Mouse (Mus musculus): ENCODE measurements around the gene Noa1.
A peak's percentile ranks its signal among the peaks of the same experiment; 100 is the strongest.

Noa1 gene

DNA sequence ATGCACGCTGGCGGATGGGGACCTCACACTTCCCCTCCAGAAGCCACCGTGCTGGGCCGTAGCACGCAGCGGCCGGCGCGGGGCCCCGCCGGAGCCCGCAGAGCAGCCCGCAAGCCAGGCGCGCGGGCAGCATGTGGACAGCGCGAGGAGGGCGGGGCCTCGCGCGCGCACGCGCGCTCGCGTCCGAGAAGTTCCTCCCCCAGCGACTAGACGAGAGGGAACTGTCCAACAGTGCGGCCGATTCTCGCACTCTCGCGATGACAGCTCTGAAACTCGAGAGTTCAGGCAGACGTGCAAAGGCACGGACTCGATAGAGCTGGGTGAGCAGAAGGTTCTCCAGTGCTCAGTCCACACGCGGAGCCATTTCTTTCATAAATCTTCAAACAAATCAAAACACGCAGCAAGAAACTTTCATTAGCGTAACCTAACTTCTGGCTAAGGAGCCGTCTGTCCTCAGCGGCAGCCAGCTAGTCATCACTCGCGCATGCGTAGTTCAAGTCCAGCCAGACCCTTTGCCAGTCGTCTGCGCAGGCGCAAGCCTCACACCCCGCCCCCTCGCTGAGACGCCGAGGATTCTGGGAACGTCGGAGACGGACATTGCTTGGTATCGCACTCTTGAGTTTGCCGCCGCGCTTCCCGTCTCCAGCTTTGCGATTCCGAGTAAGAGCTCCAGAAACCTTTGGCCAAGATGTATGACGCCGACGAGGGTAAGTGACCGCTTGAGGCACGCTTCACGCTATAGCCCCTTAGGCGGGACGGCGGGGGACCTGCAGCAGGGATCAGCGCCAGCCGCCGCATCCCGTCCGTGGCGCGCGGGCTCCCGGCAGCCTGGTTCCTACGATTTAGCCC is at the start of gene Noa1, which contains the start of gene Polr2b:
Noa1 (minus strand) TSS at position 161 of the 849 bp plus-strand sequence.
Polr2b (plus strand) TSS at position 224 of the 849 bp plus-strand sequence.
- peak; percentile 98 for DNase-seq

DNA sequence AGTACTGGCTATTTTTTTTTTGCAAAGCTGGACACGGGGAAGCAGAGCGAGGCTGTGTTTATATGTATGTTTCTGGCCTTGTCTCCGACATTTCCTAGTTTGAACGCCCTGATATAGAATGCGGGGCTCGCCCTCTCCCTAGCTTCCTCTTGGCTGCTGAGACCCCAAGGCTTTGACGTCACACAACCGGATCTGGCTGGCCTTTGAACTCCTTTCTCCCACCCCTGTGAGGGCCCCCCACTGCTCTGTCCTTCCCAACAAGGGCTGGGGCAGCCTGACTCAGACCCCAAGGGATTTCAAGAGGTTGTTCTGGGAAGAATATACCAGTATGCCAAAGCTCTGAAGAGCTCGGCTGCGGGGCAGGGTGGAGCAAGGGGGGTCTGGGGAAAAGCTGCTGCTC is 48.5 kb upstream of the Noa1 start:
- peak; percentile 78 for DNase-seq

DNA sequence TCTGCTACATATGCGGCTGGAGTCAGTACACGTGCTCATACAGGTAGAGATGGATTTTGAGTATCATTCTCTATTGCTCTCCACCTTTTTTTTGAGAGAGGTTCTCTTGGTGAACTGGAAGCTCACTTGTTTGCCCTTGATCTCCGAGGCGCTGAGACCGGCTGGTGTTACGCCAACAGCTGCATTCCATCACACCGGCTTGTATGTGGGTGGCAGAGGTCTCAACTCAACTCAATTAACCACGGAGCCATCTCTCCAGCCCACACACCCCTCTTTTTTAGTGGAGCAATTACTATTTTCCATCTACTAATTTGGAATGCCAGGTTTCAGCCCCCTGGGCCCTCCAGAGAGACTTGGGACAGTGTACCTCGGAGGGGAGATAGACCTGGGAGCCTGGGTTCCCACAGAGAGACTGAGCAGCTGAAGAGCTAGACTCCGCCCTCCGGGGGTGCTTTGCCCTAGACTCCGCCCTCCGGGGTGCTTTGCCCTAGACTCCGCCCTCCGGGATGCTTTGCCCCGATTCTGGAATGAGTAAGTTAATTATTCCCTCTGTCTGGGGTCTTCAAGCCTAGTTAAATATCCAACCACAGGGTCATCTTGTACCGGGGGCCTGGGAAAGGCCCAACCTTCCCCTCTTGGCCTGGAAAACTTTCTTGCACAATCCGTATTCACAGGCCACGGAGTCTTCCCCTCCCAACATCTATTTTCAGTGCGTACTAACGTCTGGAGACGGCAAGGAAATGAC is 47.7 kb upstream of the Noa1 start:
- peak; percentile 82 for DNase-seq

DNA sequence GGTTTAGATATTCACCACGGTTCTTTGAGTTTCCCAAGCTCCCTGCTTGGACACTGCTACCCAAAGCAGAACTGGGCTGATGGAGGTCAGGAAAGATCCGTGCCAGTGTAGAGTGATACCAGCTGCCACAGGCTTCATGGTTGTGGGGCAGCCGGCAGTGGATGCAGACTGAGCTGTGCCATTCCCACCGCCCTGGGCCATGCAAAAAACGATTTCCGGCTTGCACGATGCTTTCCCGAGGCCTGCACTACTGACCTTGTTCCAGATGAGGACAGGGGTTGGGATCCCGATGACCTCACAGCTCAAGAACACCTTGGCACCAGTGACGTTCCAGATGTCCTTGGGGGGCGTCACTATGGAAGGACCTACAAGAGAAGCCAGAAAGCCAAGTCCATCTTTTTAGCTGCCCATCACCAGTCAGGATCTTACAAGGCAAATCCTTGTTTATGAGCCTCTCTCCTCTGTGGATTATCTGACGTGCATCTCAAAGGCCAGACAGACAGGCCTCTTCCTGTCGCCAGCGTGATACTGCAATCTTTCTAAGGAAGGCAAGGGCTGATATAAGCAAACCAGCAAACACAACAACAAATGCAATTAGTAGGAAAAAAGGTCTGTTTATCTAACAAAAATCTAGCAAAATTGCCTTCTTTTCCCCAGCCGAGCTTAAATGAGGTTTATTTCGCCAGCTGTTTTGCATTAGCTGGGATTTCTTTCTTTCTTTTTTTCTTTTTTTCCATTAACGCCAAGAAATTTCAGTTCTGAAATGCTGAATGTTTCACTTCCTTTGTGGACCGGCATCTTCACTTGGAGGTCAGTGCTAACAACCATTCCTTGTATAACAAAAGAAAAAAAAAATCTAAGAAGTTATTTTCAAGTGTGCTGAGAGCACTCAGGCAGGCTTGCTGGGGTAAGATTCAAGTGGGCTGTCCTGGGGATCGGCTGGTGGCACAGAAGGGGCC is 45.7 kb upstream of the Noa1 start:
- peak; percentile 26 for DNase-seq

DNA sequence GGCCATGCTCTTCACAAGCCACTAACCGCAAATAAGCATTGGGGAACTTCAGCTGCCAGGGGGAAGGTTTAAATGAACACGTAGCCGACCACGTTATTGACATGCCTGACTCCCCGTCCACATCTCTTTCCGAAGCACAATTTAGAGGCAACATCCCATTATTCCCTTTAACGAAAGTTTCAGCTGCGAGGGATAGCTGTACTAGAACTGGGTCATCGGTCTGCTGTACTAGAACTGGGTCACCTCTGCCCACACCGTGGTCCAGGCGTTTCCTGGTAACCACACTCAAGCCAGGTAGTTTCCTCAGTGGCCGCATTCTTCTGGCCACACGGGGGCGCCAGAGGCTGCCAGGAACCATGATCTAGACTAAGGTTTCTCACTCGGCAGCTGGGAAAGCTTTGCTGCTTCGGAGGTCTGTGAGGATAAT is 44.5 kb upstream of the Noa1 start:
- peak; percentile 92 for DNase-seq

DNA sequence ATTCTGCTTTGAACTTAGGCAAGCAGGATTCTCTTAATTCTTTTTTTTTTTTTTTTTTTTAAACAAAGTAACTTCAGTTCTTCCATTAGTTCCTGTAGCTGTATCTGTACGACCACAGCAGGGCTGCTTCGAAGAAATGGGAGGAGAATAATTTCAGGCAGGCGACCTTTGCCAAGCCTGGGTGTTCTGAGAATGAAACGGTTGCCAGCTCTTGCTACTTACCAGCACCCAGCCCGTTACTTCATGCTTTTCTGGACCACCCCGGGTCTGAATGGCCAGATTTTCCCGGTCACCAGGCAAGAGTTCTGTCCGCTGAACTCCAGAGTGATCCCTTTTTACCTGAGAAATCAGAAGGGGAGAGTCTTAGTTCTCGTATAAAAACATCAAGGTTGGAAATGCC is 41.8 kb upstream of the Noa1 start:
- no peak for DNase-seq

DNA sequence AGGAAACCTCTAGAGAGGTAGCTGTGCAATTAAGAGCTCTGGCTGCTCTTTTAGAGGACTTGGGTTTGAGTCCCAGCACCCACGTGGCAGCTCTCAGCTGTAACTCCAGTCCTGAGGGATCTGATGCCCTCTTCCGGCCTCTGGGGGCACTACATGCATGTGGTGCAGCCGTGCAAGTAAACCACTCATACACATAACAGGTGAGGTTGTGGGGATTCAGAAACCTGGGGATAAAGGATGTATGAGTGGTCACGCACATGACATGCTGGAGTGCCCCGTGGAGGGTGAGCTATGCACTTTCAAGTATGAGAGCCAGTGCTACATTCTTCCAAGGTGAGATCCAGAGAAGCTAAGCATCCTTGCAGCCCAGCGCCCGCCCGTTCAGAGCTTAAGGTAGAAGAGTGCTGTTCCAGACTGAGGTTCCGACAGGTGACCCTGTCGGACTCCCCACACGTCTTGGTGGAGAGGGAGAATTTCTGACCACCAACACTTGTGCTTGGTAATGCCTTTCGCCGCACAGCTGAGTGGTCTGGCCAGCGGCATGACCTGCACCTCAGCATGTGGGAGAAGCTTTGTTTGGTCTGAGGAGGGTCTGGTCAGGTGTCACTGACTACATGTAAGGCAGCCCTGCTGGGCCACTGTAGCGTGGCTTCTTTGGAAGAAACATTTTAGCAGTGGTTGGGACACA is 40.2 kb upstream of the Noa1 start:
- no peak for DNase-seq

DNA sequence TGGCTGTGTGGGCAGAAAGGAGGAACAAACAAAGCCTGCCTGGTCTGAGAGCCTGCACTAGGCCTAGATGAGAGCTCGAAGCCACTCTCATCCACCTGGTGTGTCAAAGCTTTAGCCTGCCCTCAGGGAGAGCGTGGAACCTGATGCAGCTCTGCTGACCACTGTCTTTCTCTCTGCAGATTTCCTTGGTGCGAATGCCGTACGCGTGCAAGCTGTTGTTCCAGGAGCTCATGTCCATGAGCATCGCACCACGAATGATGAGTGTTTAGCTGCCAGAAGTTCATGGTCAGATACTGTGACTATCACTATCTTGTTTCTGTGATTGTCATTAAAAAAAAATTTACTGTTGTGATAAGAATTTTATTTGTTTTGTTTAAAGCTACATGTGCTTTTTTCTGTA is 39.0 kb upstream of the Noa1 start:
- DNase-seq: no peak

DNA sequence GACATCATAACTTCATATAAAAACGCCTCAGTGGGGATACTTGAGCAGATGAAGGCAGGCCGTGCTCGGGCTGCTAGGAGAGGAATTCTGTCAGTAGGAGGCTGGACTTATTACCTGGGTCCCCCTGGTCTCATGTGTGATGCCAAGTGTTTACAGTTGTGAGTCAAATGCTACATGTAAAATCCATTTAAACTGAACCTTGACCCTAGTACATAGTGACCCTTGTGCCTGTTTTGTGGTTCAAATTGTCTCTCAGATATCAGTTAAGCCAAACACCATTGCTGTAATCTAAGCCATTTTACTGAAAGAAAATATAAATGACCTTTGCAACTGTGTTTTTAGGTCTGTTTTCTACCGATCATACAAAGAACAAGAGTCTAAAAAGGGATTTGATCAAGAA is 30.1 kb upstream of the Noa1 start:
- DNase-seq: no peak

DNA sequence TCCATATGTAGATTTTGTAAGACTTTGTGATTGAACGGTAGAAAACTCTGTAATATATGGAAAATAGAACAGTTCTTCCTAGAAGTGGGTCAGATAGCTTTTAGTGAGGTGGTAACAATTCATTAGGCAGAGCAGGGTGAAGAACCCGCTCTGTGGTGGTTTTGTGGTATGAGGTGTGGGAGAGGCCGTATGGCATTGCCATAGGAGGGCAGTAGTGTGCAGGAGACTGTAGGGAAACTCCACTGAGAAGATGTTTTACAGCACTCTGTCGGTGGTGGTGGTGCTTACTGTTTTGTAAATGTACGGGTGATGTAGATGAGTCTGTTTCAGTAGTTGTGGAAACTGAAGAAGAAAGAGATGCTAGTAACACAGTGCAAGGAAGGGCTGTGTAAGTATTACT is 20.3 kb upstream of the Noa1 start:
- DNase-seq: no peak

DNA sequence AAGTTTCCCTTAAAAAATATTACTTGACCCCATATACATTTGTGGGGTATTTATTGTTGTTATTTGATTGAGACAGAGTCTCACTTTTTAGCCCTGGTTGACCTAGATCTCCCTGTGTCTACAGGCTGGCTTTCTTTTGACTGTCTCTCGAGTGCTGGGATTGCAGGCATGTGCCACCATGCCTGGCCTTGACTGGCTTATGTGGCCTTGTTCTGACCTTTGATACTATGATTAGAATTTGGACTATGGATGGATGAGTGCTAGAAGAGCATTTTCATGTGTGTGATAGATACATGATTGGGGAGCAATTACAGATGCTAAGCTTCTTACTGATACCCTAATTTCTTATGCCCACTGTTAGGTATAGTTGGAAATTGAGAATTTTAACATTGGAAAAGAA is 15.1 kb upstream of the Noa1 start:
- DNase-seq: no peak

DNA sequence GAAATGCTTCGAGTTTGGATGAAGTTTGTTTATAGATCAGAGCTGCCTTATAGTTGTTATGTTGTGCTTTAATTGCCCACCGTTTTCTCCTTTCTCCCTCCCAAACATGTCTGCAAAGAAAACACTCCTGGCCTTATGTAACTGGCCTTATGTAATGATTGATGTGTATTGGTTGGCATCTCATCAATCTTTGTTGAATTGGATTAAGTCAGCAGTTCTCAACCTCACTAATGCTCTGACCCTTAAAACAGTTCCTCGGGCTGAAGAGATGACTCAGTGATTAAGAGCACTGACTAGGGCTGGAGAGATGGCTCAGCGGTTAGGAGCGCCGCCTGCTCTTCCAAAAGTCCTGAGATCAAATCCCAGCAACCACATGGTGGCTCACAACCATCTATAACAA is 5.1 kb upstream of the Noa1 start:
- no peak for DNase-seq

DNA sequence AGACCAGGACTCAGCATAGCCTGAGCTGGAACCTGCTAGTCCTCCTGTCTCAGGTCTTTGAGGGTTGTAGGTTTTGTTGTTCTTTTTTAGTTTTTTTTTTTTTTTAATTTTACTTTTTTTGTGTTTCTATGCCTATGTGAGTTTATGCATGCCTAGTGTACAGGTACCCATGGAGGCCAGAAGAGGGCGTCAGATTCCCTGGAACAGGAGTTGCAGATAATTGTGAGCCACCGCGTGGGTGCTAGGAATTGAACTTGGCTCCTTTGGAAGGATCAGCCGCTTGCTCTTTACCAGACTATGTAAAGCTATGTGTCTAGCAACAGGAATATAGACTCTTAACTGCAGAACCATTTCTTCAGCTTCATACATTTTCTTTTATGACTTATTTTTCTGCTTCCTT is 4.3 kb upstream of the Noa1 start:
- DNase-seq: no peak

DNA sequence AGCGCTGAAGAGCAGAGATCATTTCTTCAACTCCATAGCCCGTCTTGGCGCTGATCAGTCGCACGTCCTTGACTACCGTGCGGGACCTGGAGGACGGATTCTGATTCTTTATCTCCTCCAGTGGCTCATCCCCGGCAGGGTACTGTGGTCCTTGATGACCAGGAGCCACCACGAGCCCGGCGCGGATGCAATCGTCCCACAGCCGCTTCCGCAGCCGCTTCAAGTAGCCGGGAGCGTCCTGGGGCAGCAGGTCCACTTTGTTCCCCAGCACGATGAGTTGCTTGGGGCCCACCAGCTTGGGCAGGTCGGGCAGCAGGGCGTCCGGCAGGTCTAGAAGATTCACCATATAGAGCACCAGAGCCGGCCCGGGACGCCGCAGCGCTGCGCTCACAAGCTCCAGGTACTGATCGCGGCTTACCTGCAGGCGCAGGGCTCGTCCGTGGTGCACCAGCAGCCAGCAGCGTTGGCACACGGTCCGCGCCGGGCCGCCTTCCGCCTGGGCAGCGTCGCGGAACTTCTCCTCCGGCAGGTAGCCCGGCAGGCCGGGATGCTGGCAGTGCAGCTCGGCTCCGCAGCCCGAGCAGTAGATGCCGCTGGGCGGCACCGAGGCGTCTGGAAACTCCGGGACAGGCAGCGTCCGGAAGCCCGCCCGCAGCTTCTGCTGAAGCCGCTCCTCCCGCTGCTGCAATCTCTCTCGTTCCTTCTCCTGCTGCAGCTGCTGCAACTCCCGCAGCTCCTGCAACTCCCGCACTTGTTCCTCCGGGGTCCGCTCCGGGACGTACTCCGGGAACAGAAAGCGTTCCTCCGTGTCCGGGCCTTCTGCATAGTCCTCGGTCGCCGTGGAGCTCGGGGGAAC is 605 bp downstream of the Noa1 start:
- DNase-seq: peak; percentile 60

DNA sequence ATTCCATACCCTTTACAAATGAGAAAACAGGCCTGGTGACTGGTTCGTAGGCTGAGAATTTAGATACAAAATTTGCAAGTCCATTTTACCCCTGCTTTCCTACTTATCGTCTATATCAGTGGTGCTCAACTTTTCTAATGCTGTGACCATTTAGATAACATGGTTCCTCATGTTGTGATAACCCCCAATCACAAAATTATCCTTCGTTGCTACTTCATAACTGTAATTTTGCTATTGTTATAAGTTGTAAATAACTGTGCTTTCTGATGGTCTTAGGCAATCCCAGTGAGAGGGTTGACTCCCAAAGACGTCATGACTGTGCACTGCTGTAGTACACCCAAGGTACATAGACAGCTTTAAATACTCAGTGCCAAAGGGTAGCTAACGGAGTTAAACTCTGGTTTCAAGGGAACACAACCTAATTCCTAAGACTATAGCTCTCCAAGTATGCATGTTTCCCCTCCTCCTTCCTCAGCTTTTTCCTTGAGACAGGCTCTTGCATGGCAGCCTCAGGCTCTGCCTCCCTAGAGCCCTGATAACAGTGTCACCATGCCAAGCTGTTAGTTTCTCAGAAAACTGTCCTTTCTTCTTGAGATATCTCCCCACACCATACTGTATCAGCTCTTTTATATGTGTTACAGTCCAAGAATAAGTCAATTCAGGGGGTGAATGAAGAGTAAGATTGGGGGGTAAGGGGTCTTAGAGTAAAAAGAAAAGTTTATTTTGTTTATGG is 1.9 kb downstream of the Noa1 start:
- no peak for DNase-seq

DNA sequence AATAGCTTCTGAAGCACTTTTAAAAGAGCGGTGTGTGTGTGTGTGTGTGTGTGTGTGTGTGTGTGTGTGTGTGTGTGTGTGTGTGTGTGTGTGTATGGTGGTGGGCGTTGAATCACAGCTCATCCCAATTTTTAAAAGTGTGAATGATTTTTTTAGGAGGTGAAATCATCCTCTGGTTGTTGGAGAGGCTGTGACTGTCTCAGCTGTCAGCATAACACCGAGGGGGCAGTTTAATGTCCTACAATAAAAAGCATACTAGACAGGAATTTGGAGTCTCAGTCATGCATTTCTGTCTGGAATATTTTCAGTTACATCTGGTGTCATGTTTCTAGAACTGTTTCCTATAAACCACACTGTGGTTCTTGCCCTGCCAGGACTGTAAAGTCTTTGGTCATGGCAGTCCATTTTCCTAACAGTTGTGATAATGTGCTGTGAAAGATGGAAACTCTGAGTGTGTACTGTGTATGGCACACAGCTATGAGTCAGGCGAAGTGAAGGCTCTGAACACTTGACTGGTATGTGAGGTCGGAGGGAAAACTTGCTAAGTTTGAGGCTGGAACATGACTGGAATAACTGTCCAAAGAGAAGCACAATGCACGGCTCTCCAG is 8.5 kb downstream of the Noa1 start:
- no peak for DNase-seq

DNA sequence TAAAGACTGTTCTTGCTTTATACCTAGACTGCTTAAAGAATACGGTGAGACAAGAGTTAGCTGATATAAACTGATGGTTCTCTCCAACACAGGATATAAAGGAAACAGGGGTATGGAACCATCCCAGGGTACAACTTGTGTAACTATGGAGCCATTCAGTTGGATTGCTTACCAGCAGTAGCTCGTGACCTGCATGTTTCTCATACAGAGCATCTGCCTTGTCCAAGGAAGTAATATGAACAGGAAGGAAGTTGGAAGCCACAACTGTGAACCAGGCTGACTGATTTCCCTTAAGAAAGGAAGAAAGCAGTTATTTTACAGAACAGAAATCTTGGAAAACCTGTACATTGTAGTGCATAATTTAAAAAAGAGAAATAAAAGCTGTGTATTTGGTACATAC is 10.4 kb downstream of the Noa1 start:
- no peak for DNase-seq

DNA sequence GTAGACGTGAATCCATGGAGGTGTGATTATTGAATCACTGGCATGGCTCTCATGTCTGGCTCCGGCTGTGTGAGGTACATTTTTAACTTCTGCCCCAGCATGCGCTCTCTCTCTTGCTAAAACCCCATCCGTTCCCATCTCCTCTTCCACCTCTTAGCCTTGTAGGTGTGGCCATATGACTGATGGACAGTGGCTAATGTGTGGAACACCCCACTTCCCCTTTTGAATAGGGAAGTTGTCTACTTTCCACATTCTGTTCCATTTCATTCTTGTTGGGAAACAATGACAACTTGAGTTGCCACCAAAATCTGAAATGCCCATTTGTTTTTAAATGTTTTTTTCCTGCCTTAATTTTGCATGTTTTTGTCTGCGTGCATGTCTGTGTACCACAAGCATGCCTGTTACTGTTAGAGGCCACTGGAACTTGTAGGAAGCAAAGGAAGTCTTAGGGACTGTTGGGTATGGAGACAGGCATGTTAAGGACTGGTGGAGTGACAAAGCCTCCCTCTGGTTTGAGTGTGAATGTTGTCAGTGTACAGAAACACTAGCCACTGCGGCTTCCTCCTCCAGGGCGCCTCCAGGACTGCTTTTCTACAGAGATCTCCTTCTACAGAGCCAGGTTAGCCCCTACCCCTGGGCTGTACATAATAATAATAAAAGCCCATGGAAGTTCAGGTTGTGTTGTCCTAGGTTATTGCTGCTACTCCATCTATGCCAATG is 16.9 kb downstream of the Noa1 start:
- DNase-seq: no peak

DNA sequence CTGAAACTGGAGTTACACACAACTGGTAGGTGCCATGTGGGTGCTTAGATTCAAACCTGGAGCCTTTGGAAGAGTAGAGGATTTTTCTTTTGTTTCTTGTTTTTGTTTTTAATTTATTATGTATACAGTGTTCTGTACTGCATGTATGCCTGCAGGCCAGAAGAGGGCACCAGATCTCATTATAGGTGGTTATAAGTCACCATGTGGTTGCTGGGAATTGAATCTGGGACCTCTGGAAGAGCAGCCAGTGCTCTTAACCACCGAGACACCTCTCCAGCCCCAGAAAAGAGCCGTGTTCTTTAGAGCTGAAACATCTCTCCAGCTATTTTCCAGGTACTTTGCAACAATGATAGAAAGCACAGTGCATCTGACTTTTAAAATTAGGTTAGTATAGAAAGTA is 19.3 kb downstream of the Noa1 start:
- no peak for DNase-seq

DNA sequence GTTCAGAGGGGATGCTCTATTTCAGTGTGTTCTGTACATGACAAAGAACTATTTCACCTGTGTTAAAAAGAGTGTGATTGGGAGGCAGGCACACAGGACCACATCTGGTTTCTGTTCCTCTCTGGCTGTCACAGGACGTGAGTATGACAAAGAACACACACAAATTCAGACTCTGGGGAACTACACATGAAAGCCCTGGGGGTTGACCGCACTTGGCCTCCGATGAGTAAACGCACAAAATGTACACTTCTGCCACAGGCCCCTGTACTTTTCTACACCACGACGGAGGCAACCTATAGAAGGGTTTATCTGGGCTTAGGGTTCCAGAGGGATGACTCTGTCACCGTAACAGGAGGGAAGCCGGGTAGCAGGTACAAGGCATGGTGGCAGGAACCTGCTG is 20.2 kb downstream of the Noa1 start:
- no peak for DNase-seq

Data from embryo, embryonic 11 days (tissue).